Mouse (Mus musculus) gastrocnemius, adult 18-20 months (tissue): ENCODE data around the gene Pld1. TPM values are rescaled to one million over a fixed set of nuclear protein-coding genes. Genes with fewer than 3 reads are reported as not detected.

Source experiments
- DNase-seq: peaks from one replicate; pipeline ENCODE4 v3.0.0; 2021; ENCODE audit warnings: low spot score
- total RNA-seq, 2 experiments: library from RNA; stranded (reverse); gene quantifications; 2 replicates each; pipeline ENCODE4 v1.2.3; 2021

Gene Pld1
- total RNA-seq, 2 experiments from 2014 or later, result 4.4 to 5.4 TPM

- DNase-seq, result peak; percentile 20
Measured at GRCm38 (mm10) chr3:27987891-27988536, 49.5 kb downstream of the Pld1 start.

- peak; percentile 47 for DNase-seq
Measured at GRCm38 (mm10) chr3:27991100-27991703, 52.7 kb downstream of the Pld1 start.

GRCm38 (mm10) chr3:27994175-27994990, 55.9 kb downstream of the Pld1 start:
- no peak for DNase-seq

- no peak for DNase-seq
Measured at GRCm38 (mm10) chr3:28004321-28004720, 65.8 kb downstream of the Pld1 start.

- DNase-seq, result no peak
Measured at GRCm38 (mm10) chr3:28007684-28008083, 69.2 kb downstream of the Pld1 start.

- peak; percentile 29 for DNase-seq
Measured at GRCm38 (mm10) chr3:28008369-28008768, 69.9 kb downstream of the Pld1 start.

- no peak for DNase-seq
Measured at GRCm38 (mm10) chr3:28012177-28012576, 73.7 kb downstream of the Pld1 start.

GRCm38 (mm10) chr3:28013441-28013840, 74.9 kb downstream of the Pld1 start:
- no peak for DNase-seq

- no peak for DNase-seq
Measured at GRCm38 (mm10) chr3:28017002-28017401, 78.5 kb downstream of the Pld1 start.

GRCm38 (mm10) chr3:28019727-28020126, 81.2 kb downstream of the Pld1 start:
- DNase-seq, result no peak

GRCm38 (mm10) chr3:28020404-28020803, 81.9 kb downstream of the Pld1 start:
- no peak for DNase-seq

- DNase-seq, result no peak
Measured at GRCm38 (mm10) chr3:28022191-28022590, 83.7 kb downstream of the Pld1 start.

GRCm38 (mm10) chr3:28026876-28027275, 88.4 kb downstream of the Pld1 start:
- DNase-seq, result no peak

- DNase-seq, result no peak
Measured at GRCm38 (mm10) chr3:28028456-28028855, 90.0 kb downstream of the Pld1 start.

- DNase-seq, result no peak
Measured at GRCm38 (mm10) chr3:28030860-28031259, 92.4 kb downstream of the Pld1 start.

GRCm38 (mm10) chr3:28031643-28032243, 93.2 kb downstream of the Pld1 start:
- DNase-seq, result no peak

GRCm38 (mm10) chr3:28033898-28034297, 95.4 kb downstream of the Pld1 start:
- no peak for DNase-seq

- no peak for DNase-seq
Measured at GRCm38 (mm10) chr3:28034707-28035333, 96.3 kb downstream of the Pld1 start.

- DNase-seq, result peak; percentile 35
Measured at GRCm38 (mm10) chr3:28037320-28037932, 98.9 kb downstream of the Pld1 start.

GRCm38 (mm10) chr3:28038106-28038505, 99.6 kb downstream of the Pld1 start:
- no peak for DNase-seq

- peak; percentile 38 for DNase-seq
Measured at GRCm38 (mm10) chr3:28039760-28040159, 101.3 kb downstream of the Pld1 start.
